Mouse (Mus musculus): Measurements from ENCODE around the gene Adra1b.

- no peak for TF ChIP-seq CTCF (IDR thresholded peaks at IDR 0.05; ENCODE audit: low read depth, low read length)
- no peak for TF ChIP-seq POLR2A (IDR thresholded peaks at IDR 0.05; ENCODE audit: extremely low read depth, insufficient read depth, low read length)
Measured at GRCm38 (mm10) chr11:43877211-43877610, 23.8 kb downstream of the Adra1b start.

Measured in liver, adult 2 months (tissue).